Mouse (Mus musculus): Measurements from ENCODE around the gene Inppl1. TPM values are rescaled to one million over a fixed set of nuclear protein-coding genes. Genes with fewer than 3 reads are reported as not detected.
A peak's percentile ranks its signal among the peaks of the same experiment; 100 is the strongest.

Inppl1 gene
- polyA plus RNA-seq, 1 experiment = 54.1 TPM

GRCm38 (mm10) chr7:101844186-101844585 is 6.2 kb upstream of the Inppl1 start:
- DNase-seq (ENCODE audit: low spot score) = no peak

- peak; percentile 74 for DNase-seq (ENCODE audit: low spot score)
Measured at GRCm38 (mm10) chr7:101837154-101837605, 849 bp downstream of the Inppl1 start.

- DNase-seq (ENCODE audit: low spot score) = peak; percentile 56
Measured at GRCm38 (mm10) chr7:101836271-101837153, 1.5 kb downstream of the Inppl1 start.

- DNase-seq (ENCODE audit: low spot score) = no peak
Measured at GRCm38 (mm10) chr7:101835457-101836109, 2.4 kb downstream of the Inppl1 start.

GRCm38 (mm10) chr7:101834903-101835302 is 3.1 kb downstream of the Inppl1 start:
- DNase-seq (ENCODE audit: low spot score) = no peak

GRCm38 (mm10) chr7:101833916-101834584 is 4.0 kb downstream of the Inppl1 start:
- DNase-seq (ENCODE audit: low spot score) = no peak

- no peak for DNase-seq (ENCODE audit: low spot score)
Measured at GRCm38 (mm10) chr7:101833352-101833751, 4.7 kb downstream of the Inppl1 start.

- DNase-seq (ENCODE audit: low spot score) = no peak
Measured at GRCm38 (mm10) chr7:101832372-101832771, 5.7 kb downstream of the Inppl1 start.

GRCm38 (mm10) chr7:101831437-101831836 is 6.6 kb downstream of the Inppl1 start:
- no peak for DNase-seq (ENCODE audit: low spot score)

- no peak for DNase-seq (ENCODE audit: low spot score)
Measured at GRCm38 (mm10) chr7:101830373-101830772, 7.7 kb downstream of the Inppl1 start.

GRCm38 (mm10) chr7:101823758-101824630 is 14.0 kb downstream of the Inppl1 start:
- no peak for DNase-seq (ENCODE audit: low spot score)

- DNase-seq (ENCODE audit: low spot score) = no peak
Measured at GRCm38 (mm10) chr7:101822836-101823757, 14.9 kb downstream of the Inppl1 start.

- DNase-seq (ENCODE audit: low spot score) = peak; percentile 53
Measured at GRCm38 (mm10) chr7:101821571-101822501, 16.2 kb downstream of the Inppl1 start.

- no peak for DNase-seq (ENCODE audit: low spot score)
Measured at GRCm38 (mm10) chr7:101820295-101821030, 17.6 kb downstream of the Inppl1 start.

- DNase-seq (ENCODE audit: low spot score) = no peak
Measured at GRCm38 (mm10) chr7:101817861-101818401, 20.1 kb downstream of the Inppl1 start, which contains the start of gene Phox2a. TSS of gene Phox2a (plus strand) at chr7:101818313.

GRCm38 (mm10) chr7:101777053-101777452 is 61.0 kb downstream of the Inppl1 start:
- no peak for DNase-seq (ENCODE audit: low spot score)

GRCm38 (mm10) chr7:101772687-101773086 is 65.3 kb downstream of the Inppl1 start:
- no peak for DNase-seq (ENCODE audit: low spot score)

Measured in urinary bladder, adult 2 months (tissue).